Mouse (Mus musculus) liver, embryonic 14.5 days (tissue): ENCODE results near the gene Rap1gap2. TPM values are rescaled to one million over a fixed set of nuclear protein-coding genes. Genes with fewer than 3 reads are reported as not detected.

ENCODE experiments used
- ATAC-seq: fragments of 200-750 bp; cut with Nextera tagmentation; 2 replicates; pipeline ENCODE4 v1.8.0; 2017; ENCODE audit warnings: moderate number of reproducible peaks, mild to moderate bottlenecking, moderate library complexity; ENCODE audit not compliant: insufficient read depth
- DNase-seq, 3 experiments: peaks; one replicate each; pipeline ENCODE4 v3.0.0-alpha.2; 2012 to 2013; ENCODE audit warnings: low read depth in 3 of 3, low spot score in 3 of 3
- H3K27ac ChIP-seq: fragments of 300-500 bp; sonication (generic); 2 replicates; pipeline ENCODE4 v1.5.1; 2014; ENCODE audit warnings: moderate library complexity, mild to moderate bottlenecking, control low read depth, inconsistent platforms
- H3K27me3 ChIP-seq: fragments of 300-500 bp; sonication (generic); 2 replicates; pipeline ENCODE4 v1.6.1; 2014; ENCODE audit warnings: mild to moderate bottlenecking, low read length, moderate library complexity; ENCODE audit not compliant: control insufficient read depth, insufficient read depth
- H3K36me3 ChIP-seq: fragments of 300-500 bp; sonication (generic); replicated peaks from 2 replicates; pipeline ENCODE4 v1.6.1; 2014; ENCODE audit warnings: low read depth; ENCODE audit not compliant: control insufficient read depth, insufficient read depth
- H3K4me1 ChIP-seq, 2 experiments: fragments of 200-500 bp in 1 of 2; fragments of 300-500 bp in 1 of 2; sonication (generic) in 1 of 2; replicated peaks; 2 replicates each; pipeline ENCODE4 v1.6.1; 2012 to 2014; ENCODE audit warnings: antibody characterized with exemption in 1 of 2, inconsistent platforms in 1 of 2, low read length in 1 of 2; ENCODE audit not compliant: control insufficient read depth in 2 of 2, insufficient read depth in 2 of 2
- H3K4me2 ChIP-seq: fragments of 300-500 bp; sonication (generic); 2 replicates; pipeline ENCODE4 v1.6.1; 2014; ENCODE audit warnings: low read depth, mild to moderate bottlenecking, control low read depth, moderate library complexity
- H3K4me3 ChIP-seq, 2 experiments: fragments of 200-500 bp in 1 of 2; fragments of 300-500 bp in 1 of 2; sonication (generic) in 1 of 2; 2 replicates each; pipeline ENCODE4 v1.5.1; 2012 to 2014; ENCODE audit warnings: low read depth in 2 of 2, low read length in 2 of 2, mild to moderate bottlenecking in 2 of 2, control low read depth in 1 of 2, inconsistent platforms in 1 of 2, moderate library complexity in 1 of 2; ENCODE audit not compliant: insufficient read depth in 1 of 2
- H3K9ac ChIP-seq: fragments of 300-500 bp; sonication (generic); replicated peaks from 2 replicates; pipeline ENCODE4 v1.6.1; 2014; ENCODE audit warnings: mild to moderate bottlenecking, control low read depth, moderate library complexity
- H3K9me3 ChIP-seq: fragments of 300-500 bp; sonication (generic); 2 replicates; pipeline ENCODE4 v1.6.1; 2016; ENCODE audit warnings: low read length, mixed read lengths; ENCODE audit not compliant: control insufficient read depth
- CTCF ChIP-seq: IDR thresholded peaks from 2 replicates; pipeline ENCODE4 v1.5.1; 2016; ENCODE audit warnings: antibody characterized with exemption, low read depth, control low read depth
- EP300 ChIP-seq: IDR thresholded peaks from 2 replicates; pipeline ENCODE4 v1.6.1; 2016; ENCODE audit warnings: antibody characterized with exemption, low read depth
- WGBS: fragments of 180-500 bp; shearing (Covaris S2); extraction: QIAGEN DNeasy Blood & Tissue Kit; methylation state at CpG from one replicate; pipeline ENCODE4 v1.1.7; 2014; ENCODE audit not compliant: insufficient replicate concordance; 5-methylcytosine and 5-hydroxymethylcytosine counted together
- polyA plus RNA-seq, 2 experiments: library from polyadenylated mRNA; depleted of rRNA in 1 of 2; stranded (reverse) in 1 of 2; unstranded in 1 of 2; fragments of >200 nt; fragmentation: Nextera tagmentation in 1 of 2; extraction: Ambion mirVana in 1 of 2; gene quantifications; 2 replicates each; pipeline versions ENCODE4 v1.2.1 to v1.2.3; 2012 to 2014

The Rap1gap2 gene
- polyA plus RNA-seq, 2 experiments = 0.56 to 0.98 TPM

DNA sequence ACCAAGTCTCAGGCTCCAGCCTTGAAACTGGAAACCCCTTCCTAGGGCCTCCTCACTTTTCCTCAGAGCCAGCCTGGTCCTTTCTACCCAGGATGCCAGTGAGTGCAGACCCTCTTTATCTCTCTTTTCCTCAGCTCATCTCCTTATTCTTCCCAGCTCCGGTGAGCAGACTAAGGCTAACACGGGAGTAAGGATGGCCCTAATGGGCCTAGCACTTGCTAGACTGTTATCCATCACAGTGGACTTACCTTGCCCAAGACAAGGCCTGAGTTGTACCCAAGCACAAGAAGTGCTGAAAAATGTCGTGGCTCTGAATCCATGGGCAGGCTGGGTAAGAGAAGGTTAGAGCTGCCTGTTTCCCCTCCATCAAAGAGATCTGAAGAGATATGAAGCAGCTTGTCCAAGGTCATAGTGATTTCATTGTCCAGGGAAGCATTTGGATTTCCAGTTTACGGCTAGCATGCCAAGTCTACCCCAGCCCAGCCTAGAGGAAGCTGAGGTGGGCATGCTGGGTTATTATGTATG lies 39.9 kb upstream of the Rap1gap2 start:
- Histone ChIP-seq H3K36me3 (no peaks in the 10 kb centered on the region), H3K4me3 (peak overlapping the region; percentile 74 to 94), H3K9ac (no peak overlapping the region; the same call in 1 of the 2 replicates), H3K27me3 (no peaks in the 10 kb centered on the region), H3K9me3 (no peaks in the 10 kb centered on the region), H3K4me1 (peaks cover 17 to 34% of the 10 kb centered on the region in 2 experiments), H3K4me2 (peak overlapping the region; percentile 91), H3K27ac (no peak overlapping the region)
- WGBS = 46% methylated on average over 4 of the region's 4 CpGs
- DNase-seq (no peak), ATAC-seq (no peak)
- TF ChIP-seq EP300 = no peak

- peak overlapping the region; percentile 91 for H3K4me2 ChIP-seq
- H3K27me3 ChIP-seq = no peaks in the 10 kb centered on the region
- no peaks in the 10 kb centered on the region for H3K36me3 ChIP-seq
- H3K4me1 ChIP-seq = peaks cover 17 to 34% of the 10 kb centered on the region in 2 experiments
- H3K27ac ChIP-seq = peak overlapping the region; percentile 61
- DNase-seq (peak in 2 of 3 experiments; percentile 39 to 42), ATAC-seq (peak; percentile 38)
- H3K9me3 ChIP-seq = no peaks in the 10 kb centered on the region
- TF ChIP-seq CTCF (no peak), EP300 (no peak)
- under 1% methylated on average over 50 of the region's 53 CpGs for WGBS
- H3K9ac ChIP-seq = peak overlapping the region; percentile 78
- H3K4me3 ChIP-seq = peak overlapping the region; percentile 74 to 94
These were observed 39.2 kb upstream of the Rap1gap2 start for GRCm38 (mm10) chr11:74649647-74650551.

GRCm38 (mm10) chr11:74649095-74649646 lies 38.5 kb upstream of the Rap1gap2 start, which contains the start of gene Cluh:
Gene Cluh, plus strand, starts transcription at chr11:74649495.
- Histone ChIP-seq H3K27me3 (no peaks in the 10 kb centered on the region), H3K27ac (peak within 1 kb of the TSS; percentile 72), H3K9me3 (no peaks in the 10 kb centered on the region), H3K36me3 (no peaks in the 10 kb centered on the region), H3K4me3 (peak within 1 kb of the TSS; percentile 74 to 94), H3K4me2 (peak within 1 kb of the TSS; percentile 91), H3K4me1 (peaks cover 17 to 34% of the 10 kb centered on the region in 2 experiments), H3K9ac (peak within 1 kb of the TSS; percentile 78)
- DNase-seq (peak; percentile 85 to 89 (median 89)), ATAC-seq (peak; percentile 90)
- TF ChIP-seq EP300 = peak; percentile 43
- TF ChIP-seq CTCF = no peak
- under 1% methylated on average over 58 of the region's 58 CpGs for WGBS

DNA sequence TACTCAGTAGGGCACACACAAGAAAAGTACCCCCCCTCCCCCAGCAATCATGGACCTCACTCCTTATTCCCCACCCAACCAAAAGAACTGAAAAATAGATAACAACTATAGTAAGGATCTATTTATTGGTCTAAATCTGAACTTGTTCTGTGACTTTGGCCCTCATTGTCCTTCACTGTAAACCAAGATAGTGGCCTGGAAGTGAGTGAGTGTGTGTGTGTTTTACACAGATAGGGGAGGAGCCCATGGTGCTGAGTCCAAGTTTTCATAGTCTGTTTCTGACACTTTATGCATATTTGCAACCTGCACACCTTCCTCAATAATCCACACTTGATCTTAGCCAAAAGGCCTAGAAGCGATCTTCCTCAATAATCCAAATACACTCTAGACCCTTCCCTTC lies 38.0 kb upstream of the Rap1gap2 start:
- peak overlapping the region; percentile 91 for H3K4me2 ChIP-seq
- no peaks in the 10 kb centered on the region for H3K36me3 ChIP-seq
- peak overlapping the region; percentile 74 to 94 for H3K4me3 ChIP-seq
- H3K9me3 ChIP-seq = no peaks in the 10 kb centered on the region
- H3K4me1 ChIP-seq = peaks cover 17 to 34% of the 10 kb centered on the region in 2 experiments
- 11% methylated on average over 1 of the region's 1 CpGs for WGBS
- ATAC-seq (peak; percentile 44), DNase-seq (peak in 2 of 3 experiments; percentile 45 to 51)
- peak overlapping the region; percentile 78 for H3K9ac ChIP-seq
- H3K27ac ChIP-seq = peak overlapping the region; percentile 72
- TF ChIP-seq CTCF (no peak), EP300 (no peak; the same call in 1 of the 2 replicates)
- no peaks in the 10 kb centered on the region for H3K27me3 ChIP-seq

DNA sequence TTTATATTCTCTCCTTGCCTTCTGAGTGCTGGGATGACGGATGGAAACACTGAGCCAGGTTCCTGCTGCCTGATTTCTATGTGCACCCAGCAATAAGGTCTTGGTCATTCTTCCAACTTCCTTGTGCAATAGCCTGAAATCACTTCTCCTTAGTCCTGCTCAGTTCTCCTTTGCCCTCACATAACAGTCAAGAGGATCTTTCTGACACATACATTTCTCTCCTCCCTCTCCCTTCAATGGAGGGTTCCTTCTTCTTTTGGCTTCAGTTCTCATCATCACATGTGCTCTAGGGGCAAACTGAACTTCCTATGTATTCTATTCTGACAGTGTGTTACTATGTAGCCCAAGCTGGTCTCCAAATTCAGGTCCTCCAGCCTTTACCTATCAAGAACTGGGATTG lies 37.3 kb upstream of the Rap1gap2 start:
- ATAC-seq (no peak), DNase-seq (no peak)
- no peak overlapping the region for H3K4me3 ChIP-seq
- H3K9ac ChIP-seq = no peak overlapping the region
- no peak overlapping the region; the same call in 1 of the 2 replicates for H3K4me2 ChIP-seq
- no peaks in the 10 kb centered on the region for H3K27me3 ChIP-seq
- WGBS = 73% methylated on average over 1 of the region's 1 CpGs
- no peak overlapping the region for H3K27ac ChIP-seq
- TF ChIP-seq CTCF (no peak), EP300 (no peak)
- no peaks in the 10 kb centered on the region for H3K9me3 ChIP-seq
- peaks cover 17 to 34% of the 10 kb centered on the region in 2 experiments for H3K4me1 ChIP-seq
- H3K36me3 ChIP-seq = no peaks in the 10 kb centered on the region
